ENCODE assay signal across 10 mouse cellular contexts in the genomic region with DNA sequence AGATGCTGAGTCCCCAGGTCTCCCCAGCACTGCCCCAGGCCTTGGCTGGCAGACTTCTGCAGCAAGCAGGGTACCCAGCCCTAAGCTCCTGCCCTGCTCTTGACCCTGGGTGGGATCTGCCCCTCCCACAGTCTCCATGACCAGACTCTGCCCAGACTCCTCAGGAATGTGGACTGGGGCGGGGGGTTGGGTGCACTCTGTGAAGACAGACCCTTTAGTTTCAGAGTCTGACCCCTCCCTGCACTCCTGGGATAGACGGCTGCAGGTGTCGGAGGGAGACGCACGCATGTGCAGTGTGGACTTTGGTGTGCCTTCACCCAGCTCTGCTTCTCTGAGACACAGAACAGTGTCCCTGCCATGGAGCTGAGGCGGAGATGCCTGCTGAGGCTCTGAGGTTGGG. TPM values are rescaled to one million over a fixed set of nuclear protein-coding genes. Genes with fewer than 3 reads are reported as not detected.
DNase-seq lines count a peak whose midpoint lies in the region; ATAC-seq lines count a peak whose summit lies in the region.
"Had no signal": no experiment of that assay in that cellular context is flagged by ENCODE, and none has a peak within 500 bp of the region (broad histone marks: within the 10 kb centered on the region; RNA-seq: fewer than 3 reads in every experiment).

No protein-coding gene starts in this region.

- 0 out of 2 replicates have a peak overlapping the region, but pooled peaks have one; percentile 43 for H3K9ac ChIP-seq in neural tube, embryonic 13.5 days

- ATAC-seq in neural tube, embryonic 13.5 days (ENCODE audit: low read depth) = no peak
- ATAC-seq: midbrain, embryonic 13.5 days; Patski had no signal

- no peaks in the 10 kb centered on the region for H3K9me3 ChIP-seq in neural tube, embryonic 13.5 days
- H3K9me3 ChIP-seq: midbrain, embryonic 13.5 days had no signal

- 17% methylated on average over 6 of the region's 6 CpGs for WGBS in neural tube, embryonic 13.5 days

- peak; percentile 26 for DNase-seq in kidney, postnatal 10 days
- no peak for DNase-seq in kidney, adult 11 months
- DNase-seq in embryo, embryonic 10 days (ENCODE audit: low spot score) = peak; percentile 36
- peak; percentile 69 for DNase-seq in forelimb bud, embryonic 11.5 days (ENCODE audit: low read depth, low spot score)
- DNase-seq in frontal cortex, postnatal 25 days (ENCODE audit: low spot score in 2 of 2) = no peak
- no peak for DNase-seq in left cerebral cortex, postnatal 25 days (ENCODE audit: low spot score in 2 of 2)
- DNase-seq: right cerebral cortex, postnatal 25 days had no signal

- peak overlapping the region; percentile 62 for H3K27ac ChIP-seq in neural tube, embryonic 13.5 days (replicated peaks)
- H3K27ac ChIP-seq: midbrain, embryonic 13.5 days had no signal

- H3K36me3 ChIP-seq in neural tube, embryonic 13.5 days = no peaks in the 10 kb centered on the region
- H3K36me3 ChIP-seq: midbrain, embryonic 13.5 days had no signal

- no peak overlapping the region for H3K4me2 ChIP-seq in neural tube, embryonic 13.5 days
- H3K4me2 ChIP-seq: midbrain, embryonic 13.5 days had no signal

- H3K4me1 ChIP-seq in neural tube, embryonic 13.5 days (replicated peaks) = peaks cover 51% of the 10 kb centered on the region

- no peaks in the 10 kb centered on the region for H3K27me3 ChIP-seq in neural tube, embryonic 13.5 days
- H3K27me3 ChIP-seq: Patski had no signal

- intact Hi-C loops in left cerebral cortex, postnatal 25 days (cut with DNase I) = no loop called here

- H3K4me3 ChIP-seq in neural tube, embryonic 13.5 days = no peak overlapping the region
- H3K4me3 ChIP-seq: midbrain, embryonic 13.5 days had no signal

RNA-seq across cellular contexts. Expression of gene Fam131c, which starts 30.0 kb away (rescaled TPM):
- 12.6 and 14.2 TPM in 2 replicates for polyA plus RNA-seq in neural tube, embryonic 13.5 days (2015; fragmentation: Nextera tagmentation; extraction: Ambion mirVana)
- total RNA-seq in left cerebral cortex, postnatal 25 days (2021) = 1 to 10 TPM; 3.1 to 3.5 TPM

RNA-seq across cellular contexts. Expression of gene Epha2, which starts 36.9 kb away (rescaled TPM):
- polyA plus RNA-seq in neural tube, embryonic 13.5 days (2015; fragmentation: Nextera tagmentation; extraction: Ambion mirVana) = 1.7 and 2.2 TPM in 2 replicates
- 1 to 10 TPM in 1 of 2 experiments, under 1 TPM in 1; 0.82 to 1.2 TPM for total RNA-seq in left cerebral cortex, postnatal 25 days (2021)

Comparison
In these comparisons a context has a peak if more than half of its experiments do, and no peak if none do; other contexts are left out.
1. DNase-seq: peak in kidney, postnatal 10 days (single experiment), embryo, embryonic 10 days (single experiment) and forelimb bud, embryonic 11.5 days (single experiment); none in kidney, adult 11 months (single experiment), frontal cortex, postnatal 25 days (0 of 2) and left cerebral cortex, postnatal 25 days (0 of 2).